Mouse (Mus musculus) erythroid progenitor cell, adult 5-6 weeks (primary cell): ENCODE results near the gene Pi4k2b. TPM values are rescaled to one million over a fixed set of nuclear protein-coding genes. Genes with fewer than 3 reads are reported as not detected.

Experiments used
- total RNA-seq, 2 experiments: library from RNA; stranded (forward) in 1 of 2; stranded (reverse) in 1 of 2; fragments of 150-400 nt in 1 of 2; fragments of 186-747, 209-891 nt in 1 of 2; gene quantifications; 2 replicates each; pipeline versions ENCODE4 v1.2.3 to v1.2.4; 2015 to 2017; ENCODE audit warnings: low replicate concordance in 2 of 2

Pi4k2b gene
- total RNA-seq, 2 experiments from 2014 or later, result 68.3 to 80.4 TPM

Other genes starting within 250 kb of the Pi4k2b start
- not detected in 2 replicates for gene Lgi2, start 175.1 kb upstream of the Pi4k2b start, total RNA-seq (2015; ENCODE audit: low replicate concordance)
- not detected in 2 replicates for gene Lgi2, start 175.1 kb upstream of the Pi4k2b start, total RNA-seq (2017; ENCODE audit: low replicate concordance)
- 8.3 and 15.5 TPM in 2 replicates for gene Sepsecs, start 71.9 kb upstream of the Pi4k2b start, total RNA-seq (2015; ENCODE audit: low replicate concordance)
- 10.1 and 27.7 TPM in 2 replicates for gene Sepsecs, start 71.9 kb upstream of the Pi4k2b start, total RNA-seq (2017; ENCODE audit: low replicate concordance)
- 14.1 and 16.8 TPM in 2 replicates for gene Zcchc4, start 33.8 kb downstream of the Pi4k2b start, total RNA-seq (2015; ENCODE audit: low replicate concordance)
- 14.8 and 16.0 TPM in 2 replicates for gene Zcchc4, start 33.8 kb downstream of the Pi4k2b start, total RNA-seq (2017; ENCODE audit: low replicate concordance)
- 15.5 and 16.2 TPM in 2 replicates for gene Anapc4, start 92.4 kb downstream of the Pi4k2b start, total RNA-seq (2015; ENCODE audit: low replicate concordance)
- gene Anapc4, start 92.4 kb downstream of the Pi4k2b start, total RNA-seq (2017; ENCODE audit: low replicate concordance), result 22.3 and 55.4 TPM in 2 replicates